Mouse (Mus musculus) embryo, embryonic 10.5 days (tissue): ENCODE data around the gene Fgd1.
A peak's percentile ranks its signal among the peaks of the same experiment; 100 is the strongest.

ENCODE experiments used
- DNase-seq: peaks from one replicate; pipeline ENCODE4 v3.0.0-alpha.2; 2015; ENCODE audit warnings: low spot score

Fgd1 gene

GRCm38 (mm10) chrX:151087418-151087817 is 41.5 kb downstream of the Fgd1 start:
- DNase-seq, result no peak

DNA sequence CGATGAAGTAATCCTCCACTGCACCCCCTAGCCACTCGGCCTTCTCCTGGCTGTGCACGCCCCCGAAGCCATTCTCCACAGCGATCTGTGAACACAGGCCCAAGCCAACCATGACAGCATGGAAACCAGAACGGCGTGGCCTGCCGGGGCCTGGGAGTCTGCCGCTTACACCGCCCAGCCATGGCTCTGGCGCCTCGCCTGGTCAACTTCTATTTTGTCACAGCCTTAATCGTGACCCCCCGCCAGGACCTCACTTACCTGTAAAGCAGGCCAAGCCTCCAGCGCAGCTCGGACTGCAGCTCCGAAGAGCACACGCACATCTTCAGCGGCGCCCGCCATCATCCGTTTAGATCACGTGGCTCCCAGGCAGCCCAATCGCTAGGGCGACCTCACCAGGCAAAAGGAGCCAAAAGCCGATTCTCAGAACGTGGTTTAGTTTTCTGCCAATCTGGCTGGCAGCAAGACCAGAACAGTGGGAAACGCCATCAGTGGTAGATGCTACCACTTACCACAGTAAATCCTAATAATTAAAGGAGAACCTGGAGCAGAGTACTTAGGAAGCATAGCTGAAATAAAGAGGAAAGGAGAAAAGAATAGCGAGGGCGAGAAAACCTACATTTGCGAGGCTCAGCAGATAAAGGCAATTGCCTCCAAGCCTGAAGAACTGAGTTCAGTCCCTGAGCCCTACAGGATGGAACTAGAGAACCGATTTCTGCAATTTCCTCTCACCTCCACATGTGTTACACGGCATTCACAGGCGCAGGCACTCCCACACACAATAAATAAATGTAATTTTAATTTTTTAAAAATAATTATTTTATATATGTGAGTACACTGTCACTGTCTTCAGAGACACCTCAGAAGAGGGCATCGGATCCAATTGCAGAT is 50.5 kb downstream of the Fgd1 start, which contains the start of gene Tsr2:
Tsr2 (minus strand) TSS at position 373 of the 888 bp plus-strand sequence.
- peak; percentile 84 for DNase-seq

DNA sequence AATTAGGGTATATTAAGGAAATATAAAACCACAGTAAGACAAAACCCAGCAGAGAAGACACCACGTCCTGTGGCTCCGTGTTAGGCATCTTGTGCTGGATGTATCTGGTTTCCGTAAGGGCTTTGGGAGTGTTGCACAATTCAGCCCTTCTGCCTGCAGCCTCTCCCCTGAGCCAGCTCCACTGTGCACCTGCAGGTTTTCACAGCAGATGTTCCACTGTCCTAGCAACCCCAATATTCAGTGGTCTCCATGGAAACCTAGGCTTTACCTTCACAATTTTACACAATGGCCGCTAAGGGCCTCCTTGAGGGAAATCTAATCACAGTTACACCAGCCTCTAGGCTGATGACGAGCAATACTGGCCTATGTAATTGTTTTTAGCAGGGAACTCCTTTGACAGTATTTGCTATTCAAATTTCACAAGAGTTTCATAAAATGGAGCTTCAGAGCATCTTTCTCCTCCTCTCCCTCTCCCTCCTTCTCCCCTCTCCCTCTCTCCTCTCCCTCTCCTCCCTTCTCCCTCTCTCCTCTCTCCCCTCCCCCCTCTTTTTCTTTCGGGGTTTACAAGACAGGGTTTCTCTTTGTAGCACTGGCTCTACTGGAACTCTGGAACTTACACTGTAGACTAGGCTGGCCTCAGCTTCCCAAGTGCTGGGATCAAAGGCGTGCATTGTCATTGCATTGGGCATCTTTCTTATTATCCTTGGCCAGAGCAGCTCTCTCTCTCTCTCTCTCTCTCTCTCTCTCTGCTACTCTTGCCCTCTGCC is 61.5 kb downstream of the Fgd1 start:
- DNase-seq, result no peak

DNA sequence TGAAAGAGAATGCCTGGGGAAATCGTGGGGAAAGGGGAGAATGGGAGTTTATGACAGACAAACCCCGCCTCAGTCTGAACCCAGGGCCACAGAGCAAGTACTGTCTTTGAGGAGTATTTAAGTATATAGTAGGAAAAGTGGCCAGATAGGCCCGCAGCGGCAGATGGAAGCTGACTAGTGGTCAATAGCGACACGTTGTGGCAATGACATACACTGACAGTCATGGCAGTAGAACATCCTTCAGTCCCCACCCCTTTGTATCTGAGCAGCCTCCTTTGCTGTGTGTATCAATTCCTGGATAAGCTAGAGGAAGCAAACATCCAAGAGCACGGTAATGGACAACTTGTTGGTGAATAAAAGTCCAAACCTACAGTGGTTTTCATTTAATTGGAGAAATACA is 70.8 kb downstream of the Fgd1 start:
- peak; percentile 55 for DNase-seq

GRCm38 (mm10) chrX:151117432-151117831 is 71.5 kb downstream of the Fgd1 start:
- DNase-seq, result peak; percentile 24

DNA sequence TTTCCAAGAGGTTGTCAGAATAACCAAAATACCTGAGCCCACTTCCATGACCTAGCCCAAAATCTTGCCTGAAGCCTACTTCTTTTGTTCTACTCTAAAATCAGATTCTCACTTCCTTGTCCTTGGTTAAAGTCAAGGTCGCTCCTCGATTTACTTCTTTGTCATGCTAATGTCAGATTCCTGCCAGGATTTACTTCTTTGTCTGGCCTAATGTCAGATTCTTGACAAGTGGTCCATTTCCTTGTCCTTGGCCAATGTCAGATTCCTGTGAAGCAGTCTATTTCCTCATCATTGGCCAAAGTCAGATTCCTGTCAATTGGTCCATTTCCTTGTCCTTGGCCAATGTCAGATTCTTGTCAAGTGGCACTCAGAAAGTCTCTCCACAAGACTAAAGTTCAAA is 78.0 kb downstream of the Fgd1 start:
- no peak for DNase-seq

- DNase-seq, result peak; percentile 13
Measured at GRCm38 (mm10) chrX:151130493-151130892, 84.5 kb downstream of the Fgd1 start.

GRCm38 (mm10) chrX:151132785-151133184 is 86.8 kb downstream of the Fgd1 start:
- DNase-seq, result peak; percentile 58
